Mouse (Mus musculus) CH12.LX (cell line): ENCODE measurements around the gene Sprr3. TPM values are rescaled to one million over a fixed set of nuclear protein-coding genes. Genes with fewer than 3 reads are reported as not detected.

Experiments
- DNase-seq: peaks from one replicate; pipeline ENCODE4 v3.0.0-alpha.2; 2013; ENCODE audit errors: extremely low read depth
- H3K27ac ChIP-seq: 2 replicates; pipeline ENCODE4 v1.5.1; 2012; ENCODE audit warnings: low read depth, mild to moderate bottlenecking, control low read depth, moderate library complexity; ENCODE audit not compliant: insufficient read depth
- H3K27me3 ChIP-seq: replicated peaks from 2 replicates; pipeline ENCODE3; 2012; ENCODE audit warnings: inconsistent platforms
- H3K36me3 ChIP-seq, 2 experiments: replicated peaks in 1 of 2; 2 replicates each; pipeline versions ENCODE3 to v1.6.1; 2012; ENCODE audit warnings: inconsistent platforms in 1 of 2, low read length in 1 of 2, mild to moderate bottlenecking in 1 of 2, mixed read lengths in 1 of 2, moderate library complexity in 1 of 2; ENCODE audit not compliant: control insufficient read depth in 1 of 2, insufficient read depth in 1 of 2
- H3K4me1 ChIP-seq, 2 experiments: 2 replicates each; pipeline ENCODE4 v1.6.1; 2012; ENCODE audit warnings: inconsistent platforms in 1 of 2, moderate library complexity in 1 of 2; ENCODE audit not compliant: insufficient read depth in 2 of 2, control insufficient read depth in 1 of 2
- H3K4me2 ChIP-seq: 2 replicates; pipeline ENCODE4 v1.6.1; 2012; ENCODE audit warnings: low read depth, mild to moderate bottlenecking, control low read depth; ENCODE audit not compliant: poor library complexity, insufficient read depth, severe bottlenecking
- H3K4me3 ChIP-seq, 3 experiments: fragments of 150-350 bp in 1 of 3; sonication (generic) in 1 of 3; replicated peaks in 1 of 3; 2 replicates each; pipeline versions ENCODE3 to v1.5.1; 2011 to 2012; ENCODE audit warnings: low read depth in 2 of 3, low read length in 2 of 3, mild to moderate bottlenecking in 2 of 3, moderate library complexity in 2 of 3, control low read depth in 1 of 3, improper control_type of control experiment in 1 of 3, inconsistent platforms in 1 of 3, mixed read lengths in 1 of 3; ENCODE audit not compliant: poor library complexity in 1 of 3
- H3K79me2 ChIP-seq: replicated peaks from 2 replicates; pipeline ENCODE4 v1.6.1; 2012; ENCODE audit warnings: mild to moderate bottlenecking, moderate library complexity; ENCODE audit not compliant: control insufficient read depth, poor library complexity, insufficient read depth, severe bottlenecking; ENCODE audit errors: extremely low read depth
- H3K9ac ChIP-seq: 2 replicates; pipeline ENCODE4 v1.6.1; 2012; ENCODE audit warnings: low read depth, mild to moderate bottlenecking, control low read depth, moderate library complexity; ENCODE audit not compliant: insufficient read depth
- H3K9me3 ChIP-seq: replicated peaks from 2 replicates; pipeline ENCODE3; 2012; ENCODE audit warnings: low read length, inconsistent platforms, mixed read lengths
- BHLHE40 ChIP-seq: IDR thresholded peaks from 2 replicates; pipeline ENCODE4 v1.6.1; 2011; ENCODE audit warnings: mild to moderate bottlenecking, low read depth, low read length, improper control_type of control experiment
- GABPA ChIP-seq: IDR thresholded peaks from 2 replicates; pipeline ENCODE4 v1.6.1; 2012; ENCODE audit warnings: low read depth, low read length, improper control_type of control experiment, inconsistent platforms; ENCODE audit not compliant: insufficient replicate concordance
- HCFC1 ChIP-seq: IDR thresholded peaks from 2 replicates; pipeline ENCODE4 v1.6.1; 2012; ENCODE audit warnings: low read depth, mild to moderate bottlenecking, inconsistent platforms, low read length, improper control_type of control experiment
- JUN ChIP-seq: IDR thresholded peaks from 2 replicates; pipeline ENCODE4 v1.6.1; 2011; ENCODE audit warnings: low read depth, mild to moderate bottlenecking, low read length, improper control_type of control experiment, moderate library complexity; ENCODE audit not compliant: insufficient read depth
- JUND ChIP-seq: conservative IDR thresholded peaks from 2 replicates; pipeline ENCODE4 v1.6.1; 2011; ENCODE audit warnings: low read depth, low read length, improper control_type of control experiment
- KAT2A ChIP-seq: IDR thresholded peaks from 2 replicates; pipeline ENCODE4 v1.6.1; 2012; ENCODE audit warnings: low read length, improper control_type of control experiment, inconsistent platforms; ENCODE audit not compliant: insufficient replicate concordance
- NELFE ChIP-seq: IDR thresholded peaks from 2 replicates; pipeline ENCODE4 v1.6.1; 2011; ENCODE audit warnings: low read depth, low read length, improper control_type of control experiment
- NRF1 ChIP-seq: IDR thresholded peaks from 2 replicates; pipeline ENCODE4 v1.6.1; 2014; ENCODE audit warnings: low read depth, mild to moderate bottlenecking, inconsistent platforms, low read length, improper control_type of control experiment, moderate library complexity
- RAD21 ChIP-seq: IDR thresholded peaks from 2 replicates; pipeline ENCODE4 v1.6.1; 2011; ENCODE audit warnings: low read depth, mild to moderate bottlenecking, low read length, improper control_type of control experiment, moderate library complexity
- SIN3A ChIP-seq: IDR thresholded peaks from 2 replicates; pipeline ENCODE4 v1.6.1; 2012; ENCODE audit warnings: low read length, improper control_type of control experiment, inconsistent platforms
- SMC3 ChIP-seq: IDR thresholded peaks from 2 replicates; pipeline ENCODE4 v1.6.1; 2011; ENCODE audit warnings: low read depth, low read length, improper control_type of control experiment
- TBP ChIP-seq: conservative IDR thresholded peaks from 2 replicates; pipeline ENCODE4 v1.6.1; 2011; ENCODE audit warnings: low read depth, low read length, improper control_type of control experiment
- TCF12 ChIP-seq: IDR thresholded peaks from 2 replicates; pipeline ENCODE4 v1.6.1; 2014; ENCODE audit warnings: low read depth, mild to moderate bottlenecking, inconsistent platforms, low read length, improper control_type of control experiment
- USF1 ChIP-seq: IDR thresholded peaks from 2 replicates; pipeline ENCODE4 v1.6.1; 2014; ENCODE audit warnings: low read depth, mild to moderate bottlenecking, inconsistent platforms, low read length, improper control_type of control experiment
- ZMIZ1 ChIP-seq: IDR thresholded peaks from 2 replicates; pipeline ENCODE4 v1.6.1; 2012; ENCODE audit warnings: low read depth, mild to moderate bottlenecking, inconsistent platforms, low read length, improper control_type of control experiment
- dilution Hi-C: fragments of 300-500 bp; cut with MboI; formaldehyde crosslinking; loops from 2 replicates; pipeline ENCODE4 v1.14.3; 2020; ENCODE audit warnings: low sequenced_read_pairs; ENCODE audit not compliant: extremely low pct_unique_long_range_greater_than_20kb, extremely low pct_ligation_motif_present
- in situ Hi-C: fragments of 300-500 bp; cut with MboI; formaldehyde crosslinking; loops from 3 replicates; pipeline ENCODE4 v1.14.3; 2019; ENCODE audit warnings: low sequenced_read_pairs, low pct_ligation_motif_present, low pct_unique_long_range_greater_than_20kb, mixed read lengths
- polyA plus RNA-seq: library from polyadenylated mRNA; unstranded; fragments of >175 nt; gene quantifications from 2 replicates; pipeline ENCODE4 v1.2.1, GENCODE M21; 2012; ENCODE audit warnings: low read depth; ENCODE audit not compliant: insufficient read length
- total RNA-seq, 2 experiments: library from RNA; depleted of rRNA; stranded (reverse); fragments of 300-350 nt in 1 of 2; fragments of >200 nt in 1 of 2; gene quantifications; 2 replicates each; pipeline ENCODE4 v1.2.3; 2012 to 2014

Sprr3 gene
- total and polyA plus RNA-seq, 3 experiments: not detected

DNA sequence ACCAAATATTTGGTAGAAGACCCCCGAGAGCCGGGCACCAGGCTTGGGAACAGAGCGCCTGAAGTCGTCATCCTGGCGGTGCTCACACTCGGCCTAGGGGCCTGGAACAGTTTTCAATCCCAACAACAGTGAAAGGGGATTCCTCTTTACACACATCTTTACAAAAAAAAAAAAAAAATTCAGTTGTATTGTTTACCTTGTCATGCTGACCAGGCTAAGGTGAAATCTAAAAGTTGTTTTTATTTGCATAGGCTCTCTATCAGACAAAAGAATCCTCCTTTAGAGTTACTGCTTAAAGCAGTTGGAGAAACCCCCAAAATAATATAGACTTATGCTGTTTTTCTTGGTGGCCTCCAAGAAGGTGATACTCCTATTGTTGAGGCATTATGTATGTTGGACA lies 29.2 kb downstream of the Sprr3 start, which contains the start of gene Gm9774:
Gene Gm9774, minus strand, starts transcription at position 101 of the 400 bp plus-strand sequence.
- H3K4me1 ChIP-seq: no peaks in the 10 kb centered on the region
- no peak within 1 kb of the TSS for H3K9ac ChIP-seq
- no peak for DNase-seq
- H3K4me2 ChIP-seq: no peak within 1 kb of the TSS
- H3K4me3 ChIP-seq: no peak within 1 kb of the TSS
- H3K27me3 ChIP-seq: no peaks in the 10 kb centered on the region
- in situ Hi-C loops: no loop called here
- H3K27ac ChIP-seq: no peak within 1 kb of the TSS
- dilution Hi-C loops: no loop called here
- H3K79me2 ChIP-seq: no peaks in the 10 kb centered on the region
- TF ChIP-seq NRF1: no peak
- TF ChIP-seq RAD21: no peak
- TF ChIP-seq, all 38 proteins: peak for 0
- H3K9me3 ChIP-seq: peaks cover 22% of the 10 kb centered on the region
- no peaks in the 10 kb centered on the region for H3K36me3 ChIP-seq

DNA sequence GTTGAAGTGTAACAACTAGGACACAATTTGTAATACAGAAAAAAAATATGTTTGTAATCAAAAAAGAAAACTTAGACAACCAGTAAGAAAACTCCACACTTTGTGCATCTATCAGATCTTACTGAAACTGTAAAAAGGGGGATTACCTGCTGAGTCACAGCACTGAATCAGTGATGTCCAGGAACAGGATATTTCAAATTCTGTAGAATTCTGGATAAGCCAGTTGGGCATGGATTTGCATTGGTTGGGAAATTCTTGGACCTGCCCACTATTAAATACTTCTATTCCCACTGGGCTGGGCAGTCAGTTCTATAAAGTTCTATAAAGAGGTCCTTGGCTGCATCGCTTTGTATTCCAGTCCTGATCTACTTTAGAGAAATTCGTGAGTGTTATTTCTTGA lies 40.7 kb downstream of the Sprr3 start, which contains the start of gene Sprr2j-ps:
Gene Sprr2j-ps, plus strand, starts transcription at position 301 of the 400 bp plus-strand sequence.
- Histone ChIP-seq H3K4me1 (no peaks in the 10 kb centered on the region), H3K27me3 (no peaks in the 10 kb centered on the region)
- TF ChIP-seq ZMIZ1 (no peak), GABPA (no peak), HCFC1 (no peak), BHLHE40 (no peak), USF1 (no peak), NELFE (no peak), SMC3 (no peak), KAT2A (no peak), TBP (no peak), TCF12 (no peak), JUN (no peak), JUND (no peak), SIN3A (no peak)
- TF ChIP-seq, all 38 proteins: peak for 0
- no peak for DNase-seq
- H3K4me3 ChIP-seq: no peak within 1 kb of the TSS
- peaks cover 28% of the 10 kb centered on the region for H3K9me3 ChIP-seq
- H3K27ac ChIP-seq: no peak within 1 kb of the TSS
- no peak within 1 kb of the TSS for H3K4me2 ChIP-seq
- no peaks in the 10 kb centered on the region for H3K36me3 ChIP-seq
- H3K9ac ChIP-seq: no peak within 1 kb of the TSS
- in situ Hi-C loops: no loop called here
- dilution Hi-C loops: no loop called here
- H3K79me2 ChIP-seq: no peaks in the 10 kb centered on the region
